Comparison of ENCODE assay signal across 28 mouse cellular contexts in genomic region chr13:8365523-8365922, GRCm38 (mm10).
"Had no signal": no experiment of that assay in that cellular context is flagged by ENCODE, and none has a peak within 500 bp of the region (broad histone marks: within the 10 kb centered on the region; RNA-seq: fewer than 3 reads in every experiment).

No protein-coding gene starts in this region.

- H3K4me3 ChIP-seq: embryonic facial prominence, embryonic 10.5 days; embryonic facial prominence, embryonic 12.5 days; embryonic facial prominence, embryonic 13.5 days; embryonic facial prominence, embryonic 15.5 days; erythroblast, embryonic 14.5 days; forebrain, embryonic 10.5 days; forebrain, embryonic 12.5 days; forebrain, embryonic 13.5 days; forebrain, embryonic 15.5 days; gastrocnemius, adult 2 months had no signal

- H3K4me2 ChIP-seq: embryonic facial prominence, embryonic 12.5 days; embryonic facial prominence, embryonic 13.5 days; embryonic facial prominence, embryonic 15.5 days; forebrain, embryonic 12.5 days; forebrain, embryonic 13.5 days; forebrain, embryonic 15.5 days had no signal

- H3K9me3 ChIP-seq: embryonic facial prominence, embryonic 10.5 days; embryonic facial prominence, embryonic 12.5 days; embryonic facial prominence, embryonic 13.5 days; embryonic facial prominence, embryonic 15.5 days; forebrain, embryonic 10.5 days; forebrain, embryonic 12.5 days; forebrain, embryonic 13.5 days; forebrain, embryonic 15.5 days had no signal

- H3K27me3 ChIP-seq: embryonic facial prominence, embryonic 12.5 days; embryonic facial prominence, embryonic 13.5 days; embryonic facial prominence, embryonic 15.5 days; forebrain, embryonic 12.5 days; forebrain, embryonic 13.5 days; forebrain, embryonic 15.5 days had no signal

- DNase-seq: cerebellum, adult 18-20 months; cerebellum, adult 2 months; cerebellum, adult 8-10 months; cerebellum, adult 9-10 months; cerebellum, adult 9-11 months; cerebellum, postnatal 10 days; cerebellum, postnatal 14 days; cerebellum, postnatal 25 days; cerebellum, postnatal 36 days; embryo, embryonic 11 days; forebrain, postnatal 0 days; gastrocnemius, adult 2 months; gastrocnemius, postnatal 10 days; gastrocnemius, postnatal 14 days; gastrocnemius, postnatal 25 days; gastrocnemius, postnatal 36 days; heart, adult 11 months had no signal

- H3K27ac ChIP-seq: embryonic facial prominence, embryonic 10.5 days; embryonic facial prominence, embryonic 12.5 days; embryonic facial prominence, embryonic 13.5 days; embryonic facial prominence, embryonic 15.5 days; forebrain, embryonic 10.5 days; forebrain, embryonic 12.5 days; forebrain, embryonic 13.5 days; forebrain, embryonic 15.5 days; gastrocnemius, adult 2 months had no signal

- H3K4me1 ChIP-seq: embryonic facial prominence, embryonic 10.5 days; embryonic facial prominence, embryonic 13.5 days; embryonic facial prominence, embryonic 15.5 days; forebrain, embryonic 10.5 days; forebrain, embryonic 12.5 days; forebrain, embryonic 13.5 days; forebrain, embryonic 15.5 days had no signal

- H3K36me3 ChIP-seq: embryonic facial prominence, embryonic 10.5 days; embryonic facial prominence, embryonic 12.5 days; embryonic facial prominence, embryonic 13.5 days; embryonic facial prominence, embryonic 15.5 days; forebrain, embryonic 10.5 days; forebrain, embryonic 12.5 days; forebrain, embryonic 15.5 days had no signal

- H3K9ac ChIP-seq: embryonic facial prominence, embryonic 12.5 days; embryonic facial prominence, embryonic 13.5 days; embryonic facial prominence, embryonic 15.5 days; forebrain, embryonic 12.5 days; forebrain, embryonic 13.5 days; forebrain, embryonic 15.5 days; forebrain, postnatal 0 days had no signal

- ATAC-seq: forebrain, embryonic 13.5 days; forebrain, embryonic 14.5 days; forebrain, embryonic 15.5 days; forebrain, embryonic 16.5 days; forebrain, postnatal 0 days had no signal
